8 mouse cellular contexts compared by ENCODE assay signal in genomic region chr11:100471352-100472196, GRCm38 (mm10). TPM values are rescaled to one million over a fixed set of nuclear protein-coding genes. Genes with fewer than 3 reads are reported as not detected.
DNase-seq lines count a peak whose midpoint lies in the region; ATAC-seq and TF ChIP-seq lines count a peak whose summit lies in the region.

No protein-coding gene starts in this region.

- H3K9ac ChIP-seq in forebrain, embryonic 15.5 days (replicated peaks), result peak overlapping the region; percentile 93
- H3K9ac ChIP-seq in liver, embryonic 11.5 days (ENCODE audit: low read depth, low read length), result peak overlapping the region; percentile 96
- peak overlapping the region; percentile 93 for H3K9ac ChIP-seq in stomach, embryonic 14.5 days (replicated peaks; ENCODE audit: low read depth, low read length)

- H3K4me1 ChIP-seq in bone marrow, adult 2 months (ENCODE audit: control insufficient read depth, insufficient read depth, low read length), result no peaks in the 10 kb centered on the region; the same call in 1 of the 2 replicates
- H3K4me1 ChIP-seq in forebrain, embryonic 15.5 days, result peaks cover 26% of the 10 kb centered on the region
- peaks cover 22% of the 10 kb centered on the region for H3K4me1 ChIP-seq in liver, embryonic 11.5 days (replicated peaks; ENCODE audit: control insufficient read depth, insufficient read depth, low read length)
- peaks cover 17% of the 10 kb centered on the region for H3K4me1 ChIP-seq in stomach, embryonic 14.5 days (ENCODE audit: control insufficient read depth, insufficient read depth, low read length)

- no peak for TF ChIP-seq CTCF in bone marrow, adult 2 months (IDR thresholded peaks at IDR 0.05; ENCODE audit: control insufficient read depth, insufficient read depth, low read length)

- H3K27me3 ChIP-seq in forebrain, embryonic 15.5 days, result no peaks in the 10 kb centered on the region
- H3K27me3 ChIP-seq in liver, embryonic 11.5 days (replicated peaks; ENCODE audit: control insufficient read depth, insufficient read depth, low read length), result no peaks in the 10 kb centered on the region
- no peaks in the 10 kb centered on the region for H3K27me3 ChIP-seq in stomach, embryonic 14.5 days (ENCODE audit: control insufficient read depth, insufficient read depth, low read length)

- DNase-seq in layer of hippocampus, postnatal 10 days (ENCODE audit: low spot score in 2 of 2), result peak; percentile 15 to 28
- DNase-seq in layer of hippocampus, adult 11-12 months (ENCODE audit: low spot score), result no peak
- DNase-seq in liver, embryonic 11.5 days (ENCODE audit: low spot score), result no peak
- no peak for DNase-seq in layer of hippocampus, adult 8-10 months (ENCODE audit: low spot score in 2 of 2)

- H3K9me3 ChIP-seq in forebrain, embryonic 15.5 days, result no peaks in the 10 kb centered on the region
- H3K9me3 ChIP-seq in liver, embryonic 11.5 days (ENCODE audit: control insufficient read depth, low read length), result no peaks in the 10 kb centered on the region
- no peaks in the 10 kb centered on the region for H3K9me3 ChIP-seq in stomach, embryonic 14.5 days (ENCODE audit: control insufficient read depth, low read depth, low read length)

- WGBS in bone marrow, adult 2 months, result 11% methylated on average over 30 of the region's 30 CpGs
- 4% methylated on average over 30 of the region's 30 CpGs for WGBS in forebrain, embryonic 15.5 days
- 5% methylated on average over 30 of the region's 30 CpGs for WGBS in liver, embryonic 11.5 days
- WGBS in stomach, embryonic 14.5 days, result 2% methylated on average over 30 of the region's 30 CpGs

- H3K36me3 ChIP-seq in forebrain, embryonic 15.5 days, result peaks cover 11% of the 10 kb centered on the region
- peaks cover 4% of the 10 kb centered on the region; the same call in 1 of the 2 replicates for H3K36me3 ChIP-seq in liver, embryonic 11.5 days (ENCODE audit: control insufficient read depth, insufficient read depth, low read length)
- peaks cover 10% of the 10 kb centered on the region; the same call in 1 of the 2 replicates for H3K36me3 ChIP-seq in stomach, embryonic 14.5 days (ENCODE audit: control insufficient read depth, insufficient read depth, low read length)

- no peak overlapping the region for H3K27ac ChIP-seq in bone marrow, adult 2 months (ENCODE audit: control insufficient read depth, insufficient read depth, low read depth, low read length, poor library complexity)
- H3K27ac ChIP-seq in forebrain, embryonic 15.5 days (replicated peaks), result peak overlapping the region; percentile 88
- peak overlapping the region; percentile 70 for H3K27ac ChIP-seq in liver, embryonic 11.5 days (ENCODE audit: low read depth, low read length)
- no peak overlapping the region for H3K27ac ChIP-seq in stomach, embryonic 14.5 days (ENCODE audit: low read length)

- ATAC-seq in forebrain, embryonic 15.5 days (replicated peaks), result peak; percentile 16; the same call in 1 of the 2 replicates
- no peak for ATAC-seq in liver, embryonic 11.5 days (replicated peaks; ENCODE audit: low FRiP score)
- no peak for ATAC-seq in stomach, embryonic 14.5 days (ENCODE audit: insufficient number of reproducible peaks, insufficient read depth, low FRiP score, low read depth)
- ATAC-seq in erythroid progenitor cell, adult 5-6 weeks (replicated peaks; ENCODE audit: low FRiP score, poor library complexity, severe bottlenecking), result no peak

- TF ChIP-seq POLR2A in bone marrow, adult 2 months (IDR thresholded peaks at IDR 0.05; ENCODE audit: borderline replicate concordance, control insufficient read depth, low read depth, low read length), result no peak

- peak overlapping the region; percentile 93 for H3K4me3 ChIP-seq in bone marrow, adult 2 months (replicated peaks; ENCODE audit: control insufficient read depth, low read depth, low read length)
- peak overlapping the region; percentile 88 for H3K4me3 ChIP-seq in forebrain, embryonic 15.5 days
- H3K4me3 ChIP-seq in liver, embryonic 11.5 days (ENCODE audit: low read depth, low read length), result peak overlapping the region; percentile 98
- peak overlapping the region; percentile 93 for H3K4me3 ChIP-seq in stomach, embryonic 14.5 days (ENCODE audit: low read depth, low read length)

- peak overlapping the region; percentile 74 for H3K4me2 ChIP-seq in forebrain, embryonic 15.5 days (replicated peaks)
- H3K4me2 ChIP-seq in liver, embryonic 11.5 days, result peak overlapping the region; percentile 75
- H3K4me2 ChIP-seq in stomach, embryonic 14.5 days (replicated peaks; ENCODE audit: low read depth, low read length), result peak overlapping the region; percentile 94

RNA-seq across cellular contexts. Expression of gene Klhl11, which starts 1.0 kb away (rescaled TPM):
- 10 to 100 TPM; 71.8 to 72.9 TPM for total RNA-seq in layer of hippocampus, postnatal 10 days (2021)
- polyA plus RNA-seq in bone marrow, adult 2 months (2011; ENCODE audit: insufficient read depth, insufficient read length, low replicate concordance, missing spikeins), result 1.2 and 2.7 TPM in 2 replicates
- polyA plus RNA-seq in forebrain, embryonic 15.5 days (2015; fragmentation: Nextera tagmentation; extraction: Ambion mirVana), result 13.5 and 14.0 TPM in 2 replicates
- polyA plus RNA-seq in liver, embryonic 11.5 days (2014; fragmentation: Nextera tagmentation; extraction: Ambion mirVana), result 6.3 and 6.7 TPM in 2 replicates
- polyA plus RNA-seq in stomach, embryonic 14.5 days (2014; fragmentation: Nextera tagmentation; extraction: Ambion mirVana), result 11.2 and 12.3 TPM in 2 replicates
- total RNA-seq in erythroid progenitor cell, adult 5-6 weeks (2015; ENCODE audit: low replicate concordance), result 2.5 and 5.0 TPM in 2 replicates
- 12.1 and 15.7 TPM in 2 replicates for total RNA-seq in erythroid progenitor cell, adult 5-6 weeks (2017; ENCODE audit: low replicate concordance)
- 100 to 1,000 TPM in 3 of 4 experiments, 10 to 100 TPM in 1; 97.9 to 121 (median 111) TPM for total RNA-seq in layer of hippocampus, adult 8-10 months (2022)

RNA-seq across cellular contexts. Expression of gene Klhl10, which starts 29.9 kb away (rescaled TPM):
- 1 to 10 TPM in 1 of 2 experiments, under 1 TPM in 1; 0.98 to 1.1 TPM for total RNA-seq in layer of hippocampus, postnatal 10 days (2021)
- not detected in 2 replicates for polyA plus RNA-seq in bone marrow, adult 2 months (2011; ENCODE audit: insufficient read depth, insufficient read length, low replicate concordance, missing spikeins)
- 0.67 and 0.69 TPM in 2 replicates for polyA plus RNA-seq in forebrain, embryonic 15.5 days (2015; fragmentation: Nextera tagmentation; extraction: Ambion mirVana)
- polyA plus RNA-seq in liver, embryonic 11.5 days (2014; fragmentation: Nextera tagmentation; extraction: Ambion mirVana), result 0.31 and 0.36 TPM in 2 replicates
- polyA plus RNA-seq in stomach, embryonic 14.5 days (2014; fragmentation: Nextera tagmentation; extraction: Ambion mirVana), result 0.52 and 0.64 TPM in 2 replicates
- not detected in 2 replicates for total RNA-seq in erythroid progenitor cell, adult 5-6 weeks (2015; ENCODE audit: low replicate concordance)
- total RNA-seq in erythroid progenitor cell, adult 5-6 weeks (2017; ENCODE audit: low replicate concordance), result not detected in 2 replicates
- 1 to 10 TPM in 3 of 4 experiments, under 1 TPM in 1; 0.92 to 2.2 (median 1.4) TPM for total RNA-seq in layer of hippocampus, adult 8-10 months (2022)

RNA-seq across cellular contexts. Expression of gene Nt5c3b, which starts 30.0 kb away (rescaled TPM):
- 10 to 100 TPM; 60.5 to 66.4 TPM for total RNA-seq in layer of hippocampus, postnatal 10 days (2021)
- 5.8 and 21.5 TPM in 2 replicates for polyA plus RNA-seq in bone marrow, adult 2 months (2011; ENCODE audit: insufficient read depth, insufficient read length, low replicate concordance, missing spikeins)
- polyA plus RNA-seq in forebrain, embryonic 15.5 days (2015; fragmentation: Nextera tagmentation; extraction: Ambion mirVana), result 103 and 112 TPM in 2 replicates
- 70.4 and 74.0 TPM in 2 replicates for polyA plus RNA-seq in liver, embryonic 11.5 days (2014; fragmentation: Nextera tagmentation; extraction: Ambion mirVana)
- 121 and 126 TPM in 2 replicates for polyA plus RNA-seq in stomach, embryonic 14.5 days (2014; fragmentation: Nextera tagmentation; extraction: Ambion mirVana)
- 2.5 TPM in 2 replicates for total RNA-seq in erythroid progenitor cell, adult 5-6 weeks (2015; ENCODE audit: low replicate concordance)
- 0.26 TPM in 1 of 2 replicates, not detected in the other for total RNA-seq in erythroid progenitor cell, adult 5-6 weeks (2017; ENCODE audit: low replicate concordance)
- total RNA-seq in layer of hippocampus, adult 8-10 months (2022), result 10 to 100 TPM; 46.8 to 59.5 (median 50.4) TPM

RNA-seq across cellular contexts. Expression of gene Fkbp10, which starts 56.1 kb away (rescaled TPM):
- 10 to 100 TPM; 15.1 to 15.2 TPM for total RNA-seq in layer of hippocampus, postnatal 10 days (2021)
- polyA plus RNA-seq in bone marrow, adult 2 months (2011; ENCODE audit: insufficient read depth, insufficient read length, low replicate concordance, missing spikeins), result 1.7 and 7.0 TPM in 2 replicates
- polyA plus RNA-seq in forebrain, embryonic 15.5 days (2015; fragmentation: Nextera tagmentation; extraction: Ambion mirVana), result 16.9 and 17.3 TPM in 2 replicates
- polyA plus RNA-seq in liver, embryonic 11.5 days (2014; fragmentation: Nextera tagmentation; extraction: Ambion mirVana), result 39.9 and 43.2 TPM in 2 replicates
- polyA plus RNA-seq in stomach, embryonic 14.5 days (2014; fragmentation: Nextera tagmentation; extraction: Ambion mirVana), result 106 and 108 TPM in 2 replicates
- not detected in 2 replicates for total RNA-seq in erythroid progenitor cell, adult 5-6 weeks (2015; ENCODE audit: low replicate concordance)
- total RNA-seq in erythroid progenitor cell, adult 5-6 weeks (2017; ENCODE audit: low replicate concordance), result not detected in 2 replicates
- total RNA-seq in layer of hippocampus, adult 8-10 months (2022), result 1 to 10 TPM; 5.3 to 9.2 (median 7.1) TPM

RNA-seq across cellular contexts. Expression of gene Acly, which starts 56.2 kb away (rescaled TPM):
- 100 to 1,000 TPM; 127 to 134 TPM for total RNA-seq in layer of hippocampus, postnatal 10 days (2021)
- polyA plus RNA-seq in bone marrow, adult 2 months (2011; ENCODE audit: insufficient read depth, insufficient read length, low replicate concordance, missing spikeins), result 12.8 and 31.2 TPM in 2 replicates
- polyA plus RNA-seq in forebrain, embryonic 15.5 days (2015; fragmentation: Nextera tagmentation; extraction: Ambion mirVana), result 230 and 237 TPM in 2 replicates
- polyA plus RNA-seq in liver, embryonic 11.5 days (2014; fragmentation: Nextera tagmentation; extraction: Ambion mirVana), result 159 and 194 TPM in 2 replicates
- 161 and 175 TPM in 2 replicates for polyA plus RNA-seq in stomach, embryonic 14.5 days (2014; fragmentation: Nextera tagmentation; extraction: Ambion mirVana)
- 17.6 and 38.2 TPM in 2 replicates for total RNA-seq in erythroid progenitor cell, adult 5-6 weeks (2015; ENCODE audit: low replicate concordance)
- total RNA-seq in erythroid progenitor cell, adult 5-6 weeks (2017; ENCODE audit: low replicate concordance), result 18.1 and 22.0 TPM in 2 replicates
- total RNA-seq in layer of hippocampus, adult 8-10 months (2022), result 100 to 1,000 TPM; 121 to 136 (median 128) TPM

Comparison
In these comparisons a context has a peak if more than half of its experiments do, and no peak if none do; other contexts are left out.
1. DNase-seq: peak in layer of hippocampus, postnatal 10 days (2 of 2); none in layer of hippocampus, adult 11-12 months (single experiment), liver, embryonic 11.5 days (single experiment) and layer of hippocampus, adult 8-10 months (0 of 2).
2. H3K27ac ChIP-seq: peak in forebrain, embryonic 15.5 days (single experiment) and liver, embryonic 11.5 days (single experiment); none in bone marrow, adult 2 months (single experiment) and stomach, embryonic 14.5 days (single experiment).
3. Peak in every context shown above with its lines, with median percentiles within 50 percentile points of each other: H3K4me3 ChIP-seq, H3K4me2 ChIP-seq and H3K9ac ChIP-seq.